Mouse (Mus musculus) layer of hippocampus, postnatal 14 days (tissue): ENCODE measurements around the gene Olfr1371. TPM values are rescaled to one million over a fixed set of nuclear protein-coding genes. Genes with fewer than 3 reads are reported as not detected.

ENCODE experiments used
- DNase-seq, 2 experiments: peaks; one replicate each; pipeline ENCODE4 v3.0.0; 2021 to 2022; ENCODE audit warnings: low spot score in 2 of 2, mixed read lengths in 1 of 2
- long read RNA-seq, 2 experiments: library from polyadenylated mRNA; stranded (forward); transcript quantifications; one replicate each; pipeline ENCODE4 v2.0.0; 2021
- total RNA-seq, 2 experiments: library from RNA; stranded (reverse); gene quantifications; 2 replicates each; pipeline ENCODE4 v1.2.3; 2021

The Olfr1371 gene
- not detected for total RNA-seq
- long read RNA-seq, experiment 1, result 0 reads
- long read RNA-seq, experiment 2, result 0 reads

GRCm38 (mm10) chr11:52213887-52214286 lies at the start of gene Olfr1371:
TSS of gene Olfr1371 (minus strand) at chr11:52213987.
- no peak for DNase-seq

- no peak for DNase-seq
Observed at GRCm38 (mm10) chr11:52262338-52262737, 48.6 kb upstream of the Olfr1371 start.

- no peak for DNase-seq
Observed at GRCm38 (mm10) chr11:52261937-52262336, 48.1 kb upstream of the Olfr1371 start.

GRCm38 (mm10) chr11:52260878-52261277 lies 47.1 kb upstream of the Olfr1371 start:
- DNase-seq, result no peak

GRCm38 (mm10) chr11:52258711-52259110 lies 44.9 kb upstream of the Olfr1371 start:
- DNase-seq, result no peak

- DNase-seq, result no peak
Observed at GRCm38 (mm10) chr11:52257376-52257775, 43.6 kb upstream of the Olfr1371 start.

- DNase-seq, result no peak
Observed at GRCm38 (mm10) chr11:52255077-52255476, 41.3 kb upstream of the Olfr1371 start.

GRCm38 (mm10) chr11:52253674-52254375 lies 40.0 kb upstream of the Olfr1371 start:
- DNase-seq, result peak; percentile 62 to 67

- DNase-seq, result no peak
Observed at GRCm38 (mm10) chr11:52252692-52253091, 38.9 kb upstream of the Olfr1371 start.

- DNase-seq, result no peak
Observed at GRCm38 (mm10) chr11:52251770-52252169, 38.0 kb upstream of the Olfr1371 start.

- no peak for DNase-seq
Observed at GRCm38 (mm10) chr11:52249452-52249851, 35.7 kb upstream of the Olfr1371 start.

- no peak for DNase-seq
Observed at GRCm38 (mm10) chr11:52240898-52241542, 27.2 kb upstream of the Olfr1371 start.

- DNase-seq, result no peak
Observed at GRCm38 (mm10) chr11:52234509-52234908, 20.7 kb upstream of the Olfr1371 start.

GRCm38 (mm10) chr11:52233906-52234305 lies 20.1 kb upstream of the Olfr1371 start:
- DNase-seq, result no peak

- no peak for DNase-seq
Observed at GRCm38 (mm10) chr11:52233043-52233653, 19.4 kb upstream of the Olfr1371 start.

GRCm38 (mm10) chr11:52231606-52232541 lies 18.1 kb upstream of the Olfr1371 start, which contains the start of gene Skp1a:
TSS of gene Skp1a (plus strand) at chr11:52231995.
- peak; percentile 92 to 97 for DNase-seq

GRCm38 (mm10) chr11:52230694-52231093 lies 16.9 kb upstream of the Olfr1371 start:
- no peak for DNase-seq

GRCm38 (mm10) chr11:52228722-52229448 lies 15.1 kb upstream of the Olfr1371 start:
- DNase-seq, result no peak

GRCm38 (mm10) chr11:52227466-52228226 lies 13.9 kb upstream of the Olfr1371 start:
- DNase-seq, result no peak

GRCm38 (mm10) chr11:52227053-52227452 lies 13.3 kb upstream of the Olfr1371 start:
- no peak for DNase-seq
